Mouse (Mus musculus) cerebellum, postnatal 10 days (tissue): Measurements from ENCODE around the gene Ankrd33b.
A peak's percentile ranks its signal among the peaks of the same experiment; 100 is the strongest.

ENCODE experiments used
- DNase-seq, 2 experiments: peaks; one replicate each; pipeline ENCODE4 v3.0.0; 2021; ENCODE audit warnings: mixed read lengths in 2 of 2

Ankrd33b gene

DNA sequence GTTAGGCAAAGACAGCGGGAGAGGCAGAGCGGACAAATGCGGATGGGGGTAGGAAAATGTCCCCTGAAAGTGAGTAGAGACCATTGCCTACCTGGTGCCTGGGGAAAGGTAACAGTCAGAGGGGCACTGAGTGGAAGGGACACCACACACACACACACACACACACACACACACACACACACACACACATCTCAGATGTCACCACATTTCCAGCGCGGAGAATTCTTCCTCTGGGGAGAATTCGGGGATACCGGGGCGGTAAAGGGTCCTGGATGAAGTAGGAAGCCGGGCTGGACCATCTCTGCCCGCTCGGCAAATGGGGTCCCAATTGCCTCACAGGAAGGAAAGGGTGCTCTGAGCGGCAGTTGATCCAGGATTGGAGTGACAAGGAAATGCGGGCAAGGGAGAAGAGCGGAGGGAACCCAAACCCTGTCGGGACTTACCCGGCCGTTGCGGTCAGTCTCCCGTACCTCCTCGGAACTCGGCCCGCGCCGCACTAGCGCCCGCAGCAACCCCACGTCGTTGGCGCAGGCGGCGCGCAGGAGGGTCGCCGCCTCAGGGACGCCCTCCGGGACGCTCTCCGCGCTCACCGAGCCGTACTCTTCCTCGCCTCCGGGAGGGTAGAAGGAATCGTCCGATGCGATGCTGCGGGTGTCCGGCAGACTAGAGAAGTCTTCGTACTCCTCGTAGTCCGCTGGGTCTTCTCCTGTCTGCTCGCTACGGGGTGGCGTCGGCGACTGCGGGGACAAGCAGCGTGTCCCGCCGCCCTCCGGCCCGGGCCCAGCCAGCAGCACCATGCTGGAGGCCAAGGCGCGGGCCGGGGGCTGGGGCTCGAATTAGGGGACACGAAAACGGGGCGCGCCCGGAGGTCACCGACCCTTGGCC, 688 bp downstream of the Ankrd33b start:
- DNase-seq: peak; percentile 19 to 40

DNA sequence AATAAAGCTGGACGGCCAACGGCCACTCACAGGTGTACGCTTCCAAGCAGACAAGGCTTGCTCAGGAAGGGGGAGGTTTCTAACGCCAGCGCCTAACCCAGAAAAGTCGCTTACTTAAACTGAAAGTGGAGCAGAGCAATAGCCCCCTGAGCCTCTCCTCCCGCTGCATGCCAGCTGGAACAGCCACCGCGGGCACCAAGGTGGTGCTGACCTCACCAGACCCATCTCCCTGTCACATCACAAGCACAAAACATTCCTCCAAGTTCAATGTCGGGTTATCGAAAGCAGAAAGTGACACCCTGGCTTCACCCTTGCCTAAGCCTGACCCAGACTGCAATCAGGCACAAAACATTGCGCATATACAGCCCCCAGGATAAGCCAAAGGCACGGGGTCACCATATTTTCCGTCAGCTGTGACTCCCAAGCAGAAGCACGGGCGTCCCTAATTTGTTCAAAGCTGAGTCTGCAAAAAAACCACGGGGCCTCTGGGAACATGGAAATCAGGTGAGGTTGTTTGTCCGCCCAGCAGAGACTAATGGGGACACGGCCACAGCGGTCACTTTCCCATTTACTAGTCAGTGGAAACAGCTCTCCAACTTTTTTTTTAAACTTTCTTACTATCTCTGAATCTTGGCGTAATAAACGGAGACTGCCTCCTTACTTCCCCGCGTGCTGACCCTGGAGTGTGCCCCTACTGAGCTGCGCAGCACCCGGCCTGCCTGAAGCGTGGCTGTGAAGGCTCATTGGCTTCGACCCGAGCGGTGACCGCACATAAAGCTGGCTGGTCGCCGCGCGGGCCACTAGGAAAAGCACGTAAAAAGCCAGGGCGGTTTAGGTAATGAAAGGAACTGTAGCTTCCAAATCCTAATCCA, 1.6 kb downstream of the Ankrd33b start:
- DNase-seq: peak; percentile 24 to 28

DNA sequence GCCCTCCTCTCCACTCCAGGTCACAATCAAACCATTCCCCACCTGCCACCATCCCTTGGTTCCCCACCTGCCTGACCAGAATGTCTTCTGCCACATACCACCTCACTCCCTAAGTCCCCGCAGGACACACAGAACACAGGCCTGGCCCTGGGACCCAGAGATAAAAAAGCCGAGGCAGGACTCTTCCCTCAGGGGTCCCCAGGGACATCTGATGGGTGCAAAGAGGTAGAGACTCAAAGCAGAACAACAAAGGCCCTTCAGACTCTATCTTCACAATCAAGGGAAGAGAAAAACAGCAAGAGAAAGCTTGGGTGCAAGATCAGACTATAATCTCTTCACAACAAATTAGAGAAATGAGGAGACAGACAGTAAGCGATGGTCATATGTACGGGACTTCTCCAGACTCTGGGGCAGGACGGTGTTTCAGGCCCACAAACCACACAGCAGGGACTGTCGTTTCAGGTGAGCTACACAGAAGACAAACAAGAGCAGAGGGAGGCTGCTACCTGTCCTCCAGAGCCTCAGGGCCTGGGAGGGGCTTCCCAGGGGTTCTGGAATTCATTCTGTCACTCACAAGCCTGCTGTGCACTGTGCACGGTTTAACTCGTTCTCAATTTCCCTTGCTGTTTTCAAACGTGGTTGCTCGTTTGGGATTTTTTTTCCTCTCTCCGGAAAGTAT, 2.3 kb downstream of the Ankrd33b start:
- DNase-seq: no peak

DNA sequence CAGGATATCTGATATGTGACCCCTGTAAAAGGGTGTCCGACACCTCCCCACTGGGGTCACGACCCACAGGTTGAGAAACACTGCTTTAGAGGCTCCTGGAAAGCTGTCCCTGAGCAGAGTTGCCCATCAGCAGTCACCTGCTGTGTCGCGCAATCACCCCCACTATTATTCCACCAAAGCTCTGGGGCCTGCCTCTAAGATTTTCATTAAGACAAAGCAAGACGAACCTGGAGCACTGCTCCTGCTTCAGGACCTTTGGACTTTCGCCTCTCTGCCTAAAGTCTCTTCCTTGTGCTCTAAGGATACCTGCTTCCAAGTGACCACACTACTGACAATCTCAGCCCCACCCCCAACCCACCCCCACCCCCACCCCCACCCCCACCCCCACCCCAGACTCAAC, 3.1 kb downstream of the Ankrd33b start:
- no peak for DNase-seq

DNA sequence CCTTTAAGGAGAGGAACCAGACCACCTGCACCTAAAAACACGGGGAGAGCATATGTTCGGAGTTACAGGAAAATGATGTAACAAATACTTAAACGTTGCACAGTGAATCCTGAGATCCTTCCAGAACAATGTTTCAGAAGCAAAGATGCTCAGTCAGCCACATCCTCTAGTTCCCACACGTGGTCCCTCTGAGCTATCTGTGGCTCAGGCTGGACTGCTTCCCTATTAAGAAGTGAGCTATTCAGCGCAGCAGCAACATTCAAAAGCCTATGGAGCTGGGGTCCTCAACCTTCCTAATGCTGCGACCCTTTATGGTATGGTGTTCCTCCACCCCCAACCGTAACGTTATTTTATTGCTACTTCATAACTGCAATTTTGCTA, 3.6 kb downstream of the Ankrd33b start:
- no peak for DNase-seq

DNA sequence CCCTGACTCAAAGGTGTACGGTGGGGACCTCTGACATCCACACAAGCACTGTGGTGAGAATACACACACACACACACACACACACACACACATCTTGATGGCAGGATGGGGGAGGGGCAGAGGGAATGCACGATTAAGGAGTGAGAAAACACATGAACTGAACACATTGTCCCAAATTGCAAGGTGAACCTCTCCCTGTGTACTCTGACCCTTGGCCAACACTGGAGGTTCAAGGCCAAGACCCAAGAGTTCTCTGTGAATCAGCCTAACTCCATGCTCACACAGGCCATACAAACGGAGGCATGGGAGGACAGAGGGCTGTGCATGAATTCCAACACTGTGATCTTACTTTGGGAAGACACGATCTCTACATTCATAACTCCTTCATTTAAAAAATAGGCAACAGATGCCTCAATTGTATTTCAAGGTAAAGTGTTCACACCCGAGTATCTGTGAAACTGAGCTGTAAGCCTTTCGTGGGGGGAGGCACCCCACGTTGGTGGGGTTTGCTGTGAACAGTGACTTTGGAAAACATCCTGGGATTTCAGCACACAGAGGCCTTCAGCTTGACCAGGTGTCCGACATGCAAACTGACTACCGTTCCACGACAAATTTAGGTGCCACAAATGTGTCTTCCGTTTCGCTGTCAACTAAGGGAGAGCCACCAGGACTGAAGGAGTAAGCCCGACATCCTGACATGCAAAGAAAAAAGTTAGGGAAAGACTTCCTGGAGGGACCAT, 4.1 kb downstream of the Ankrd33b start:
- no peak for DNase-seq

DNA sequence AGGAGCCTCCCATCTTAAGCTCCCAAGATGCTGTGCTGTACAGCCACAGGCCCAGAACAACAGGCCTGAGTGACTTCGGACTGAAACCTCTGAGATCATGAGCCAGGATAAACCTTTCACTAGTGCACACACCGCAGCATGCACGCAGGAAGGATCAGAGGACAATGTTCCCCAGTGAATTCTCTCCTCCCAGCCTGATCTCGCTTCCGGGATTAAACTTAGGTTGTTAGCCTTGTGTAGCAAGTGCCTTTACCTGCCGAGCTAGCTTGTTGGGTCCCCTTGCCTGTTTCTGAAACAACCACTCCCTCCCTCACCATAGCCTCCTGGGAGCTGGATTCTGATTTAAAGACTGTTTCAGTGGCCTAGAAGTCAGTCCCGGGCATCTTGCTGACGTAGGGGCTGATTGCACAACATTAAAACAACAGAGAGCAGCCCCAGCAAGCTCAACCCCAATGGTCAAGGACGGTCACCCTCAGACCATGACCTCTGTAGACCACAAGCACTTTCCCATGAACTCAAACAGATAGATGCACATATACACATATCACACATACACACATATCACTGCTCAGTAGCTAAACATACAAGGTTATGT, 6.2 kb downstream of the Ankrd33b start:
- no peak for DNase-seq

DNA sequence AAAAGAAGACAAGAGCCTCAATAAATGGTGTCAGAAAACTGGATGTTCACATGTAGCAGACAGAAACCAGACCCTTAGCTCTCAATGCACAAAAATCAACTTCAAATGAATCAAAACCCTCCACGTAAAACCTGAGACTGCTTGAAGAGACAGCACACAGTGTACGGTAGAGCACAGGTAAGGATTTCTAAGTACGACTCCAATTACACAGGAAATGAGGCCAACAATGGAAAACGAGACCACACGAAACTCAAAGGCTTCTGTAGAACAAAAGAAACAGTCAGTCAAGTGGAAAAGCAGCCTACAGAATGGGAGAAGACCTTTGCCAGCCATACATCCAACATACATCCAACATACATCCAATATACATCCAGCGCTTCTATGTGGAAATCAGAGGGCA, 6.9 kb downstream of the Ankrd33b start:
- no peak for DNase-seq

DNA sequence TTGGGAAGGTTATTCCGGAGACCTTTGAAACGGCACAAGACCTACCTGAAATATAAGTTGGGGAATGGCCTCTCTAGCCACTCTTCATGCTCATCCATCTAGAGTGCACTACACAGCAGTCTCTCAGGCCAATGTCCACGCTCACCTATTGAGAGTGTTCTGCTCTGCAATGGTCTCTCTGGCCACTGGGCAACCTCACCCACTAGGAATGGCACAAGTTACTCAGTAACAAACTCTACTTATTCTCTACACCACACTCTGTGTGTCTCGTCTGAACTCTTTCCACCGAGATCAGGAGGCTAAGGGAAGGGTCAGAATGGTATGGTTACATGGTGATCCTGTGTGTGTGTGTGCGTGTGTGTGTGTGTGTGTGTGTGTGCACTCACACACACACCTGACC, 7.7 kb downstream of the Ankrd33b start:
- DNase-seq: no peak

DNA sequence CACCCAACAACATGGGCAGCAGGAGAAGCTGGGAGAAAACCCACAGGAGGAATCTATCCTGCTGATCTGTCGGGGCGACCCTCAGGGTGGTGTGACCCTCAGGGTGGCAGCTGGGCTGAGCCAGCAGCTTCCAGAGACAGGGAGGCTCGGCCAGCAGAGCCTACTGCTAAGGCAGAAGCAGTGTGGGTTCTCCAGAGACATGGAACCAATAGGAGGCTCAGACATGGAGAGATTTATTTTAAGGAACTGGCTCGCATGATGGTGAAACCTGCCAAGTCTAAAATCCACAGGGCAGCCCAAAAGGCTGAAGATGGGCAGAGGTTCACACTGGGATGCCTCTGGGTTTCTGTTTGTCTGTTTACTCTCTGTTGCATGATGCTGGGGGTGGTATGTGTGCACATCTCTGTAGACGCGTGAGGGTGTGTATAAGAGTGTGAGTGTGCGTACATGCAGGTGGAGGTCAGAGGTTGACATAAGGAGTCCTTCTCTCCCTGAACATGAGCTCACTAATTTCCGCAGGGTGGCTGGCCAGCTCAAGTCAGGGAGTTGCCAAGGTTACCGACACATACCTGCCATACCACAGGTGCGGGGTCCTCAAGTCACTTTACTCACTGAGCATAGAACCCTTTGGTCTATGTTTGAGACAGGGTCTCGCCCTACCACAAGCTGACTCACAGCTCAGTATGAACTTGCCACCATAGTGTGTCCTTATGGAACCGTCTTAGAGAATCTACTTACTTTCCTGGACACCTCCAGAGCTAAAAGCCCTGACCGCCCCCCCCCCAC, 14.8 kb downstream of the Ankrd33b start:
- DNase-seq: no peak

DNA sequence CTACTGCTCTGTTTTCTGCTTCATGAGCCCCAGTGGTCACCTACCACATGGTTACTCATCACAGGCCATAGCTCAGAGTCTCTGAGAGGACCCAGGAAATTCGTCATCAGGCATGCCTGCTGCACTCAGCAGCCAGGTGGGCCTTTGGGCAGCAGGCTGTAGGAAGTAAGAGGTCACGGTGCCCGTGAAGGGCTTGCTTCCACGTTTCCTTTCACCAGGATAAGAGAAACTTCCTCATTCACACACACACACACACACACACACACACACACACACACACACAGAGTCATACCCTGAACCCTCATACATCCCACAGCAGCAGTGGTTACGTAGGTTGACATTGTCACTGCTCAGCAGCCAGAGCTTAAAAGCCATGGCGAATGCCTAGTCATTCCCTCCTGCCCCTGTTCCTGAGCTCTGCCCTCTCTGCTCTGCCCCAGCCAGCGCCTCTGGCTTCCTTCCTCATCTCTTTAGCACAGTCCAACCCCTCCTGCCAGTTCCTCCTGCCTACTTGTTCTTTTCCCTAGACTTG, 17.6 kb downstream of the Ankrd33b start:
- DNase-seq: no peak

DNA sequence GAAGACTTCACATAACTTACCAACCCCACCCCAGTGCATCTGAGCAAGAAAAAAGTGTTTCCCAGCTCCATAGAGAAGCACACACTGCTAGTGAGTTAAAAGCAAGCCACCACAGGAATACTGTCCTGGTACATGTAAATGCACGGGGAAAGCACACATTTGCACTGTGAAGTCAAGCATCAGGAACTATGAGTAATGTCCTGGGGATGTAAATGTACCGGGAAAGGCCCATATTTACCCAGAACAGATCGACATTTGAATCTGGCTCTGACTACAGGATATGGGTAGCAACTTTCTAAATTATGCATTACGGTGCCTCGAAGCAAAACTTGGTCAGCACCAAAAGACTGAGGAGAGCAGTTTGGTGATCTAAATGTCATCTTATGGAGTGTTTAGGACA, 18.5 kb downstream of the Ankrd33b start:
- DNase-seq: no peak

DNA sequence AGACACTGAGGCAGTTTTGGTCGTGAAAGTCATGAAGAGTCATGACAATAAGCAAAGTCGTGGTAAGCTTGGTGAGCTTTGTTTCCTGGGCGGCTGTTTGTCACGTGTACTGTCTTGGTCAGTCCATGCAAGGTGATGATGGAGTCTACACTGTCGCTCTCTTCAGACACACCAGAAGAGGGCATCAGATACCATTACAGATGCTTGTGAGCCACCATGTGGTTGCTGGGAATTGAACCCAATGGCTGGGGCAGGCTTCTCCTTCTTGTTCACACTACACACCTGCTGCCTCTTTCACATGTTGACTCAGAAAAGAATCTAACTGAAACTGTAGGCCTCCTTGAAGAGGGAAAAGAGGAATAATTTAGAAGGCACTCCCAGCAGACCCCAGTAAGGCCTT, 19.3 kb downstream of the Ankrd33b start:
- DNase-seq: no peak

DNA sequence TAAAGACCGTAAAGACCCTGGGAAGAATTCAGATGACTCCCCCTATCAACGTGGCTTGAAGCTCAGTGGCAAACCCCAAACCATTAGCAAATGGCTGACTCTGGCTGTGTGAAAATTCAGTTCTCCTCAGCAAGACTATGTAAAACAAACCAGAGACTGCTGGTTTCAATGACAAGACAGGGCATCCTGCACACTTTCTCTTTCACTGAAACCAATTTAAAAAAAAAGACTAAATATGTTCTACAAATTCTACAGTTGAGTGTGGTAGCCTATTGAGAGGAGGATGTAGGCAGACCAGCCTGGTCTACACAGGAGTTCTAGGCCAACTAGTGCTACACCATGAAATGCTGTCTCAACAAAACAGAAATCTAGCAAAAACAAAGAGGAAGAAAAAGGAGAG, 21.0 kb downstream of the Ankrd33b start:
- no peak for DNase-seq

DNA sequence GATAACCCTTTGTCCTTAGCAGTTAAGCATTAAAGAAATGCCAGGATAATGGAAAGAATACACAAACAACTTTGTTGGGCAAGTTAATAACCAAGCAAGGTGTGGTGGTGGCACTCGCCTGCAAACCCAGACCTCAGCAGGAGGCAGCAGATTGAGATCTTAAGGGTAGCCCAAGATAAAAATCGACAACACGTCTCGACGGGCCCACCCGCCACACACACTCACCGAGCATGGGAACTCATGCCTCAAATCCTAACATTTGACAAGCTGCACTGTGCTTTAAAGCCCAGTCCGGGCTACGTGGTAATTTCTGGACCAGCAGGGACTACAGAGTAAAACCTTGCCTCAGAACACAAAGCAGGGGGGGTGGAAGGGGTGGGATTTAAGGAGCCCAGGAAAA, 22.2 kb downstream of the Ankrd33b start:
- no peak for DNase-seq

DNA sequence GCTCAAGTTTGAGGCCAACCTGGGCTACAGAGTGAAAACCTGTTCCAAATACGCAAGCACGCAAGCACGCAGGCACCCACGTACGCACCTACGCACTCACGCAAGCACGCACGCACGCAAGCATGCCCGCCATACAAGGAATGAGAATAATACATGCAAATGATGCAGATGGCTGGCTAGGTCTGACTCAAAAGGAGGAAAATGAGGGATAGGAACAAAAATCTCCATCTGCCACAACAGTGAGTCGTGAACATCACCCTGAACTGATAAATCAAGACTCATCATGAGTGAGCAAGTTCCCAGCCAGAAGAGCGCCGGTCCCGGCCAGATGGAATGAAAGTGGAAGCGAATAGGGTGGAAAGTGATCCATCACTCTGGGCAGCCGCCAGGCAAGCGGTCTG, 22.7 kb downstream of the Ankrd33b start:
- DNase-seq: peak; percentile 47 to 57

DNA sequence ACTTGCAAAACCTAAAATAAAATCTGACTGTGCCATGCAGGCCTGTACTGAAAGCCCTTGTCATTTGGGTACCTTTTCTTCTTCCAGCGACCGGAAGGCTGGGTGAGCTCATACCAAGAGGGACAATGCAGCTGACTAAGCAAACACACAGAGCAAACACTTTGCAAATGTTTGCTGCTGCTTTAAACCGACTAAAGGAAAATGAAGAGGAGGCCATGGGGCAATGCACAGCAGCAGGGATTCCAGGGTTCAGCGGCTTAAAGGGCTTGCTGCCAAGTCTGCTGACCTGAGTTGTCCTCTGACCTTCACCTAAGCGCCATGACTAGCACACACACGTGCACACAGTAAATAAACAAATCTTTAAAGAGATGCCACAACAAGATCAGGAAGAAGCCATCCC, 23.9 kb downstream of the Ankrd33b start:
- no peak for DNase-seq

DNA sequence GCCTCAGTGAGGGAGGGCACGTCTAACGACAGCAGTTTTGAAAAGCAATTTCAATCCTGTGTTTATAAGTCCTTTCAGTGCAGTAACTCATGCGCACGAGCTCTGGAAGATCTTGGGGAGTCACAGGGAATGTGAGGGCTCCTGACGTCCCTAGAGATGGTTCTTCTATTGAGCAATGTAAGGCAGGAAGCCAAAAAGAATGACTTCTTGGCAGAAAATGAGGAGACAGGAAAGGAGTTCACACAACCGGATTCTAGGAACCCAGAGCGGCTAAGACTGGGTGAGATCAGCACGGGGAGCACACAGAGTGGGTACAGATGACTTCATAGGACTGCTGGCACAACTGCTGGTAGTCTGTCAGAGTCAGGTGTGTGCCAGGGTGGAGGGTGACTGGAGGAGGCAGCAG, 25.0 kb downstream of the Ankrd33b start:
- peak in 1 of 2 experiments; percentile 21 for DNase-seq

DNA sequence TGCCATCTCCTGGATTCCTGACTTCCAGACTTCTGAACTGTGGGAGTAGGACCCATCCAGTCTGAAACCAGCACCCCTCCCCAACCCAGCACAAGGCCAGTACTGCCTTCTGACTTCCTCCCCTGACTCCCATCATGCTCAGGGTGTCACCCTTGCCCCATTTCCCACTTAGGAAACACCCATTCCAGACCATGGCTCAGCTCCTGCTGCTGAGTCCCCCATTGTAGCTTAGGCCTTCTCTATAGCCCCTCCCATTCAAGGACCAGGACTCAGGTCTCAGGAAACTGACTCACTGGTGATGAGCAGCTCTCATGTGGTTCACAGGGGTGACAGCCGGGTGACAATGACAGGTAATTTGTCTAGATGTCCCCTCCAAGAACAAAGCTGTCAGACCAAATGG, 25.5 kb downstream of the Ankrd33b start:
- no peak for DNase-seq

DNA sequence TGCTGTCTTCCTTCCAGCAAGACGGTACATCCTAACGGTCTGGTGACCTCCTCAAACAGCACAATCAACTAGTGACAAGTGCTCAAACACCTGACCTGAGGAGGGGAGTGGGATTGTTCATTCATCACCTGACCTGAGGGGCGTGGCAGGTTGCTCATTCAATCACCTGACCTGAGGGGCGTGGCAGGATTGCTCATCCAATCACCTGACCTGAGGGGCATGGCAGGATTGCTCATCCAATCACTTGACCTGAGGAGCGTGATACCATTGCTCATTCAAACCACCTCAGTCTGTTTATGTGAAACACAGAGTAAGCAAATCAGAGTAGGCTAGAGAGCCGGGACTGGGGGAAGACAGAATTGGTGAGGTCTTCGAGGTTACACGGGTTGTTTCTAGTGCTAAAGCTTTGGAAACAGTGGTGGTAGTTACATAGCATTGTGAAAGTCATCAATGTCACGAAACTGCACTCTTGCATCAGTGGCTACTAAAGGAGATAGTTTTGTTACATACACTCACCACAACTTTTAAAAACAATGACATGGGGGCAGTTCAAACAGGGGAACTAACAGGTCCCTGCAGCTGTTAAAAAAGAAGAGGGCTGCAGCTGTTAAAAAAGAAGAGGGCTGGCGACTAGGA, 28.8 kb downstream of the Ankrd33b start:
- no peak for DNase-seq

DNA sequence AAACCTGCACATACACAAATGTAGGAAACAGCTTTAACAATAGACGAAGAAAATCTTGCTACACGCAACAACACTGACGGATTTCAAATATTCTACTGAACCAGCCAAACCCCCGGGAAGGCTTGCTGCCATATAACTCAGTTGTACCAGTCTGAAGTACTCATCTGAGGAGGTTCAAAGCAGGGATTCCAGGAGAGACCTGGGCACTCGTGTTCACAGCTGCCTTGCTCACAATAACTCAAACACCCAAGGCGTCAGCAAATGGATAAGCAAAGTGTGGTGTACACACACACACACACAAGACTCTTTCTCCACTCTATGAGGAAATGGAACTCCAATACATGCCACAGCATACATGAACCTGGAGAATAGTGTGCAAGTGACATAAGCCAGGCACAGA, 29.5 kb downstream of the Ankrd33b start:
- DNase-seq: no peak
